Mouse (Mus musculus) hindbrain, embryonic 12.5 days (tissue): ENCODE results near the gene Nt5c3. TPM values are rescaled to one million over a fixed set of nuclear protein-coding genes. Genes with fewer than 3 reads are reported as not detected.
"Not testable (repeated sequence)": the region's sequence is repeated elsewhere in the genome, so short reads cannot be mapped to it uniquely, and the experiment has no call there.

Source experiments
- ATAC-seq: fragments of 200-750 bp; cut with Nextera tagmentation; 2 replicates; pipeline ENCODE4 v1.8.0; 2017; ENCODE audit warnings: moderate TSS enrichment; ENCODE audit not compliant: low FRiP score
- H3K27ac ChIP-seq: fragments of 300-500 bp; sonication (generic); 2 replicates; pipeline ENCODE4 v1.5.1; 2016; ENCODE audit warnings: mild to moderate bottlenecking
- H3K27me3 ChIP-seq: fragments of 300-500 bp; sonication (generic); 2 replicates; pipeline ENCODE4 v1.6.1; 2016; ENCODE audit warnings: mild to moderate bottlenecking
- H3K36me3 ChIP-seq: fragments of 300-500 bp; sonication (generic); 2 replicates; pipeline ENCODE4 v1.6.1; 2016; ENCODE audit warnings: mild to moderate bottlenecking
- H3K4me1 ChIP-seq: fragments of 300-500 bp; sonication (generic); 2 replicates; pipeline ENCODE4 v1.6.1; 2016
- H3K4me2 ChIP-seq: fragments of 300-500 bp; sonication (generic); replicated peaks from 2 replicates; pipeline ENCODE4 v1.6.1; 2016; ENCODE audit warnings: mild to moderate bottlenecking
- H3K4me3 ChIP-seq: fragments of 300-500 bp; sonication (generic); 2 replicates; pipeline ENCODE4 v1.5.1; 2016; ENCODE audit warnings: mild to moderate bottlenecking
- H3K9ac ChIP-seq: fragments of 300-500 bp; sonication (generic); 2 replicates; pipeline ENCODE4 v1.6.1; 2016; ENCODE audit warnings: mild to moderate bottlenecking, moderate library complexity
- H3K9me3 ChIP-seq: fragments of 300-500 bp; sonication (generic); replicated peaks from 2 replicates; pipeline ENCODE4 v1.6.1; 2016; ENCODE audit warnings: mild to moderate bottlenecking
- WGBS: fragments of 180-500 bp; shearing (Covaris S2); methylation state at CpG from one replicate; pipeline ENCODE4 v1.1.7; 2016; 5-methylcytosine and 5-hydroxymethylcytosine counted together
- polyA plus RNA-seq: library from polyadenylated mRNA; unstranded; fragments of >200 nt; fragmentation: Nextera tagmentation; extraction: Ambion mirVana; gene quantifications from 2 replicates; pipeline ENCODE4 v1.2.1, GENCODE M21; 2016

Gene Nt5c3
- polyA plus RNA-seq, 1 experiment from 2014 or later: 102 TPM

- peaks cover 18% of the 10 kb centered on the region for H3K4me1 ChIP-seq
- H3K4me2 ChIP-seq: no peak overlapping the region; the same call in 1 of the 2 replicates
- 31% methylated on average over 12 of the region's 12 CpGs for WGBS
- no peak overlapping the region for H3K4me3 ChIP-seq
- no peak for ATAC-seq
- no peak overlapping the region for H3K9ac ChIP-seq
- H3K27ac ChIP-seq: no peak overlapping the region
- no peaks in the 10 kb centered on the region for H3K36me3 ChIP-seq
- no peaks in the 10 kb centered on the region for H3K9me3 ChIP-seq
- H3K27me3 ChIP-seq: no peaks in the 10 kb centered on the region
Measured at GRCm38 (mm10) chr6:56901824-56902386, 21.8 kb downstream of the Nt5c3 start.

- WGBS: 74% methylated on average over 3 of the region's 3 CpGs
- H3K9ac ChIP-seq: no peak overlapping the region
- H3K9me3 ChIP-seq: no peaks in the 10 kb centered on the region
- H3K36me3 ChIP-seq: no peaks in the 10 kb centered on the region
- H3K27ac ChIP-seq: no peak overlapping the region
- peaks cover 18% of the 10 kb centered on the region for H3K4me1 ChIP-seq
- H3K4me2 ChIP-seq: no peak overlapping the region
- H3K27me3 ChIP-seq: no peaks in the 10 kb centered on the region
- no peak overlapping the region for H3K4me3 ChIP-seq
- ATAC-seq: no peak
Measured at GRCm38 (mm10) chr6:56901336-56901735, 22.4 kb downstream of the Nt5c3 start.

- no peak overlapping the region for H3K4me2 ChIP-seq
- H3K27ac ChIP-seq: no peak overlapping the region
- no peak overlapping the region for H3K9ac ChIP-seq
- H3K36me3 ChIP-seq: no peaks in the 10 kb centered on the region
- H3K4me3 ChIP-seq: no peak overlapping the region
- no peaks in the 10 kb centered on the region for H3K9me3 ChIP-seq
- ATAC-seq: no peak
- peaks cover 15% of the 10 kb centered on the region for H3K4me1 ChIP-seq
- H3K27me3 ChIP-seq: no peaks in the 10 kb centered on the region
- 91% methylated on average over 3 of the region's 3 CpGs for WGBS
Measured at GRCm38 (mm10) chr6:56899601-56900000, 24.1 kb downstream of the Nt5c3 start.

- H3K4me1 ChIP-seq: no peaks in the 10 kb centered on the region
- no peaks in the 10 kb centered on the region for H3K9me3 ChIP-seq
- H3K27me3 ChIP-seq: no peaks in the 10 kb centered on the region
- ATAC-seq: no peak
- no peak overlapping the region for H3K9ac ChIP-seq
- H3K36me3 ChIP-seq: peaks cover 37% of the 10 kb centered on the region
- no peak overlapping the region for H3K4me3 ChIP-seq
- H3K4me2 ChIP-seq: no peak overlapping the region
- WGBS: 84% methylated on average over 2 of the region's 2 CpGs
- no peak overlapping the region for H3K27ac ChIP-seq
Measured at GRCm38 (mm10) chr6:56890762-56891161, 33.0 kb downstream of the Nt5c3 start.

- Histone ChIP-seq H3K4me2 (no peak overlapping the region), H3K9me3 (no peaks in the 10 kb centered on the region), H3K27me3 (no peaks in the 10 kb centered on the region), H3K36me3 (peaks cover 43% of the 10 kb centered on the region), H3K27ac (no peak overlapping the region), H3K4me1 (no peaks in the 10 kb centered on the region), H3K9ac (no peak overlapping the region), H3K4me3 (no peak overlapping the region)
- ATAC-seq: no peak
- 91% methylated on average over 6 of the region's 6 CpGs for WGBS
Measured at GRCm38 (mm10) chr6:56888561-56888960, 35.2 kb downstream of the Nt5c3 start.

GRCm38 (mm10) chr6:56879352-56879955 lies 44.3 kb downstream of the Nt5c3 start:
- Histone ChIP-seq H3K4me1 (no peaks in the 10 kb centered on the region), H3K4me2 (no peak overlapping the region), H3K27me3 (no peaks in the 10 kb centered on the region), H3K9ac (no peak overlapping the region), H3K4me3 (no peak overlapping the region), H3K36me3 (peaks cover 30% of the 10 kb centered on the region), H3K27ac (no peak overlapping the region), H3K9me3 (no peaks in the 10 kb centered on the region)
- ATAC-seq: no peak
- 79% methylated on average over 1 of the region's 1 CpGs for WGBS

- Histone ChIP-seq H3K4me2 (no peak overlapping the region), H3K4me3 (no peak overlapping the region), H3K9me3 (no peaks in the 10 kb centered on the region), H3K27ac (no peak overlapping the region), H3K36me3 (peaks cover 19% of the 10 kb centered on the region), H3K4me1 (no peaks in the 10 kb centered on the region), H3K27me3 (no peaks in the 10 kb centered on the region), H3K9ac (no peak overlapping the region)
- 94% methylated on average over 8 of the region's 8 CpGs for WGBS
- ATAC-seq: no peak
Measured at GRCm38 (mm10) chr6:56877985-56878384, 45.7 kb downstream of the Nt5c3 start.

GRCm38 (mm10) chr6:56876870-56877269 lies 46.9 kb downstream of the Nt5c3 start:
- Histone ChIP-seq H3K27me3 (no peaks in the 10 kb centered on the region), H3K4me1 (no peaks in the 10 kb centered on the region), H3K36me3 (peaks cover 10% of the 10 kb centered on the region), H3K27ac (no peak overlapping the region), H3K4me3 (no peak overlapping the region), H3K9ac (no peak overlapping the region), H3K9me3 (no peaks in the 10 kb centered on the region), H3K4me2 (no peak overlapping the region)
- WGBS: 93% methylated on average over 4 of the region's 4 CpGs
- no peak for ATAC-seq

GRCm38 (mm10) chr6:56870027-56870426 lies 53.7 kb downstream of the Nt5c3 start:
- WGBS: 90% methylated on average over 2 of the region's 2 CpGs
- Histone ChIP-seq H3K4me1 (no peaks in the 10 kb centered on the region), H3K36me3 (no peaks in the 10 kb centered on the region), H3K9me3 (no peaks in the 10 kb centered on the region), H3K27me3 (no peaks in the 10 kb centered on the region), H3K4me2 (no peak overlapping the region), H3K27ac (no peak overlapping the region), H3K9ac (no peak overlapping the region), H3K4me3 (no peak overlapping the region)
- ATAC-seq: no peak

- no peak overlapping the region for H3K9ac ChIP-seq
- no peak overlapping the region for H3K27ac ChIP-seq
- ATAC-seq: no peak
- no peak overlapping the region for H3K4me3 ChIP-seq
- H3K4me1 ChIP-seq: no peaks in the 10 kb centered on the region
- 81% methylated on average over 8 of the region's 8 CpGs for WGBS
- no peaks in the 10 kb centered on the region for H3K27me3 ChIP-seq
- H3K9me3 ChIP-seq: no peaks in the 10 kb centered on the region
- no peak overlapping the region for H3K4me2 ChIP-seq
- H3K36me3 ChIP-seq: no peaks in the 10 kb centered on the region
Measured at GRCm38 (mm10) chr6:56868565-56868964, 55.2 kb downstream of the Nt5c3 start.

- 76% methylated on average over 1 of the region's 1 CpGs for WGBS
- not testable (repeated sequence) for H3K4me1 ChIP-seq, H3K9me3 ChIP-seq
Measured at GRCm38 (mm10) chr6:56866899-56867298, 56.8 kb downstream of the Nt5c3 start.

GRCm38 (mm10) chr6:56860205-56860848 lies 63.4 kb downstream of the Nt5c3 start:
- no peak overlapping the region for H3K4me3 ChIP-seq
- no peak overlapping the region for H3K27ac ChIP-seq
- H3K4me2 ChIP-seq: no peak overlapping the region
- no peaks in the 10 kb centered on the region for H3K4me1 ChIP-seq
- H3K36me3 ChIP-seq: no peaks in the 10 kb centered on the region
- 91% methylated on average over 8 of the region's 8 CpGs for WGBS
- no peak for ATAC-seq
- no peak overlapping the region for H3K9ac ChIP-seq
- no peaks in the 10 kb centered on the region for H3K9me3 ChIP-seq
- no peaks in the 10 kb centered on the region for H3K27me3 ChIP-seq

More at GRCm38 (mm10) chr6:56866899-56867298, 56.8 kb downstream of the Nt5c3 start:
- not testable (repeated sequence) for ATAC-seq, H3K27me3 ChIP-seq, H3K9ac ChIP-seq, H3K4me2 ChIP-seq, H3K27ac ChIP-seq, H3K36me3 ChIP-seq, H3K4me3 ChIP-seq

- Histone ChIP-seq H3K4me1 (no peaks in the 10 kb centered on the region), H3K9me3 (no peaks in the 10 kb centered on the region), H3K27ac (no peak overlapping the region), H3K27me3 (no peaks in the 10 kb centered on the region), H3K4me2 (no peak overlapping the region), H3K36me3 (no peaks in the 10 kb centered on the region), H3K4me3 (no peak overlapping the region), H3K9ac (no peak overlapping the region)
- WGBS: 80% methylated on average over 5 of the region's 5 CpGs
- ATAC-seq: no peak
Measured at GRCm38 (mm10) chr6:56856748-56857147, 67.0 kb downstream of the Nt5c3 start.
